Mouse (Mus musculus): ENCODE results near the gene Tbcel. TPM values are rescaled to one million over a fixed set of nuclear protein-coding genes. Genes with fewer than 3 reads are reported as not detected.

The Tbcel gene
- polyA plus RNA-seq, 1 experiment: 9.4 TPM

- no peak overlapping the region for H3K4me3 ChIP-seq (ENCODE audit: insufficient read depth, low read depth, low read length)
- H3K4me1 ChIP-seq (ENCODE audit: control insufficient read depth, insufficient read depth, insufficient read length, low read length): no peaks in the 10 kb centered on the region
- no peak overlapping the region for H3K27ac ChIP-seq (replicated peaks; ENCODE audit: low read depth, low read length)
These were observed 3.0 kb downstream of the Tbcel start for GRCm38 (mm10) chr9:42504559-42504958.

GRCm38 (mm10) chr9:42503709-42504108, 3.9 kb downstream of the Tbcel start:
- H3K4me1 ChIP-seq (ENCODE audit: control insufficient read depth, insufficient read depth, insufficient read length, low read length): no peaks in the 10 kb centered on the region
- H3K27ac ChIP-seq (replicated peaks; ENCODE audit: low read depth, low read length): no peak overlapping the region
- H3K4me3 ChIP-seq (ENCODE audit: insufficient read depth, low read depth, low read length): no peak overlapping the region

GRCm38 (mm10) chr9:42496296-42496695, 11.3 kb downstream of the Tbcel start:
- no peaks in the 10 kb centered on the region for H3K4me1 ChIP-seq (ENCODE audit: control insufficient read depth, insufficient read depth, insufficient read length, low read length)
- no peak overlapping the region for H3K27ac ChIP-seq (replicated peaks; ENCODE audit: low read depth, low read length)
- H3K4me3 ChIP-seq (ENCODE audit: insufficient read depth, low read depth, low read length): no peak overlapping the region

DNA sequence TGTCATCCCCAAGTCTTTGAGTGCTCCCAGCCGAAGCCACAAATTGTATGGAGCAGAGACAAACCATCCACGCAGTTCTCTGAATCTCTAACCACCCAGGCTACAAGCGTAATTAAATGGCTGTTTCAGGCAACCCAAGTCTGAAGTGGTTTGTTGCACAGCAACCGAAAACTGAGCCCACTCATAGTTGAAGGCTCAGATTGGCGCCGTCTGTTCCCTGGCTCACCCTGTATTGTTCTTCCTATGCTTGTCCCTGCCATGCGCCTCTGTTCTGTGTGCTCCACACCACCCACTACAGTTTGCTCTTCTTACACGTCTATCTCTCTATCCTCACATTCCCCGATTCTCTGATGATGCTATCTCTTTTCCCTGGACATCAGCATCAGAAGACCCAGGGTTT, 15.8 kb downstream of the Tbcel start:
- Histone ChIP-seq H3K27ac (replicated peaks; ENCODE audit: low read depth, low read length) (no peak overlapping the region), H3K4me3 (ENCODE audit: insufficient read depth, low read depth, low read length) (no peak overlapping the region), H3K4me1 (ENCODE audit: control insufficient read depth, insufficient read depth, insufficient read length, low read length) (no peaks in the 10 kb centered on the region)

- H3K4me1 ChIP-seq (ENCODE audit: control insufficient read depth, insufficient read depth, insufficient read length, low read length): no peaks in the 10 kb centered on the region
- no peak overlapping the region for H3K4me3 ChIP-seq (ENCODE audit: insufficient read depth, low read depth, low read length)
- H3K27ac ChIP-seq (replicated peaks; ENCODE audit: low read depth, low read length): no peak overlapping the region
These were observed 16.8 kb downstream of the Tbcel start for GRCm38 (mm10) chr9:42490589-42491382.

DNA sequence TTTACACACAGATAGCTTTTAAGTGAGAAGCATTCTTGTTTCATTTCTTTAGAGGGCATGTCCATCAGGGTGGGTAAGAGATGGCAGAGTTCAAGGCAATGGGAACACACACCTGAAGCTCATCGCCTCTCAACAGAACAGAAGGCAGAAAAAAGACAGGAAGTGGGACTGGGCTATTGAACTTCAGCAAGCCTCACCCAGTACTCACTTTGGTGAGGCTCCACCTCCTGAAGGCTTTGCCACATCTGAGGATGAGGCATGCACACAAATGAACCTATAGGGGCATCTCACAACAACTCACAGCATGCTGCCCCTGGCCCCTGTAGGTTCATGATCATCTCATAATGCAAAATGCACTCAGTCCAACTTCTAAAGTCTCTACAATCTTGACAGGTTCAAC, 19.5 kb downstream of the Tbcel start:
- Histone ChIP-seq H3K4me3 (ENCODE audit: insufficient read depth, low read depth, low read length) (no peak overlapping the region), H3K4me1 (ENCODE audit: control insufficient read depth, insufficient read depth, insufficient read length, low read length) (no peaks in the 10 kb centered on the region), H3K27ac (replicated peaks; ENCODE audit: low read depth, low read length) (no peak overlapping the region)

DNA sequence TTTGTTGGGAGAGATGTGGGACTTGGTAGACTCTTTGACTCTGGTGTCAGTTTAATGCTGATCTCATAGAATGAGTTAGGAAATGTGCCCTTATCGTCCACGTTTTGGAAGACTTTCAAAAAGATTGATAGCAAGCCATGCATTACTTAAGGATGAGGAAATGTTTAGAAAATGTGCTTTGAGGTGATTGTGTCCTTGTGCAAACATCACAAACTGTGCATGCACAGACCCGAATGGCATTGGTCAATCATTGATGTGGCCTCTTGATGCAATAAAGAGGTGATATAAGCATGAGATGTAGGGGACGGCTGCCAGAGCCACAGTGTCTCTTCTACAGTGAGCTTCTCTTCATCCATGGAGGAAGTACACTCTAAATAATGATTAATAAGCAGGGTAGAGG, 20.7 kb downstream of the Tbcel start:
- H3K27ac ChIP-seq (replicated peaks; ENCODE audit: low read depth, low read length): no peak overlapping the region

DNA sequence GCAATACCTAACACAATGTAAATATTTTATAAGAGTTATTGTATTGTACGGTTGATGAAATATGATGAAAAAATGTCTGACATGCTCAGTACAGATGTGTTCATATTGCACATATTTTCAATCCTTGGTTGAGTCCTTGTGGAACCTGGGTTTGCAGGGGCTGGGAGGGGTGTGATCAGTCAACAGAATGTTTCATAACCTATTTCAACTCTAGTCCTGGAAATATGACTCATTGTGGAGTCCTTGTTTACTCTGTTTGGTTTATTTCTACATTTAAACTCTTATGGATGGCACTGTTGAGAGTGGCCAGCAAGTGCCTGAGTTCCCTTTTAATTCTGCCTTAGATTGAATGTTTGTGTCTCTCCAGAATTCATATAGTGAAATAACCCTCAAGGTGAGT, 22.9 kb downstream of the Tbcel start:
- no peaks in the 10 kb centered on the region for H3K4me1 ChIP-seq (ENCODE audit: control insufficient read depth, insufficient read depth, insufficient read length, low read length)
- H3K4me3 ChIP-seq (ENCODE audit: insufficient read depth, low read depth, low read length): no peak overlapping the region
- no peak overlapping the region for H3K27ac ChIP-seq (replicated peaks; ENCODE audit: low read depth, low read length)

More for the DNA sequence above, 20.7 kb downstream of the Tbcel start:
- Histone ChIP-seq H3K4me1 (ENCODE audit: control insufficient read depth, insufficient read depth, insufficient read length, low read length) (no peaks in the 10 kb centered on the region), H3K4me3 (ENCODE audit: insufficient read depth, low read depth, low read length) (no peak overlapping the region)

- Histone ChIP-seq H3K4me1 (ENCODE audit: control insufficient read depth, insufficient read depth, insufficient read length, low read length) (no peaks in the 10 kb centered on the region), H3K4me3 (ENCODE audit: insufficient read depth, low read depth, low read length) (no peak overlapping the region), H3K27ac (replicated peaks; ENCODE audit: low read depth, low read length) (no peak overlapping the region)
These were observed 24.7 kb downstream of the Tbcel start for GRCm38 (mm10) chr9:42482944-42483343.

DNA sequence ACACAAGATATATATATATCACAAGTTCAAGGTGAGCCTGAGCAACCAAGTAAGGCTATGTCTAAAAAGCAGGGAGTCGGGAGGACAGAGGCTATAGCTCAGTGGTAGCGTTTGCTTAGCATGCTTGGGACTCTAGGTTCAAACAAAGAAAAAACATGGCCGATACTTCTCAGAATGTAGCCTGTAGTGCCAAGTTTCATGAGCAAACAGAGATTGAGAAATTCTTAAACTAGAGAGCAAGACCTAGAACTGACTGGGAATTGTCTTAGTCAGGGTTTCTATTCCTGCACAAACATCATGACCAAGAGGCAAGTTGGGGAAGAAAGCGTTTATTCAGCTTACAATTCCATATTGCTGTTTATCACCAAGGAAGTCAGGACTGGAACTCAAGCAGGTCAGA, 31.4 kb downstream of the Tbcel start:
- Histone ChIP-seq H3K4me3 (ENCODE audit: insufficient read depth, low read depth, low read length) (no peak overlapping the region), H3K27ac (replicated peaks; ENCODE audit: low read depth, low read length) (no peak overlapping the region), H3K4me1 (ENCODE audit: control insufficient read depth, insufficient read depth, insufficient read length, low read length) (no peaks in the 10 kb centered on the region)

DNA sequence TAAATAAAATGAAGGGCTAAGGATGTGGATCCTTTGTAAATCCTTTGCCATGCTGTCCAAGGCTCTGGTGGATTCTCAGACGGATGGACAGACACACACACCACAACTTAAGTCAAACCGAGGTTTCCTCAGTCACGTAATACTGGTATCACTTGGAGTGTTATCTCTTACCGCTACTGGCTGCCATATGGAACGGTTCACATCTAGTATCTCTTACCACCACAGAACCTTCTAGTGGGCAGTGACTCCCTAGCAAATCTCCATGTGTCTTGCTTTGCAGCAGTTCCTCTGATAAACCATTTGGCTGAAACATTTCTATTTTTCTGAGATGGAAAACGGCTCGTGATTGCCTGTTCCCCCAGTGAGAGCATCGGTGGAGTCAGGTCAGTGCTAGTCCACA, 33.4 kb downstream of the Tbcel start:
- no peak overlapping the region for H3K27ac ChIP-seq (replicated peaks; ENCODE audit: low read depth, low read length)
- peaks cover 4% of the 10 kb centered on the region; the same call in 1 of the 2 replicates for H3K4me1 ChIP-seq (ENCODE audit: control insufficient read depth, insufficient read depth, insufficient read length, low read length)
- H3K4me3 ChIP-seq (ENCODE audit: insufficient read depth, low read depth, low read length): no peak overlapping the region

DNA sequence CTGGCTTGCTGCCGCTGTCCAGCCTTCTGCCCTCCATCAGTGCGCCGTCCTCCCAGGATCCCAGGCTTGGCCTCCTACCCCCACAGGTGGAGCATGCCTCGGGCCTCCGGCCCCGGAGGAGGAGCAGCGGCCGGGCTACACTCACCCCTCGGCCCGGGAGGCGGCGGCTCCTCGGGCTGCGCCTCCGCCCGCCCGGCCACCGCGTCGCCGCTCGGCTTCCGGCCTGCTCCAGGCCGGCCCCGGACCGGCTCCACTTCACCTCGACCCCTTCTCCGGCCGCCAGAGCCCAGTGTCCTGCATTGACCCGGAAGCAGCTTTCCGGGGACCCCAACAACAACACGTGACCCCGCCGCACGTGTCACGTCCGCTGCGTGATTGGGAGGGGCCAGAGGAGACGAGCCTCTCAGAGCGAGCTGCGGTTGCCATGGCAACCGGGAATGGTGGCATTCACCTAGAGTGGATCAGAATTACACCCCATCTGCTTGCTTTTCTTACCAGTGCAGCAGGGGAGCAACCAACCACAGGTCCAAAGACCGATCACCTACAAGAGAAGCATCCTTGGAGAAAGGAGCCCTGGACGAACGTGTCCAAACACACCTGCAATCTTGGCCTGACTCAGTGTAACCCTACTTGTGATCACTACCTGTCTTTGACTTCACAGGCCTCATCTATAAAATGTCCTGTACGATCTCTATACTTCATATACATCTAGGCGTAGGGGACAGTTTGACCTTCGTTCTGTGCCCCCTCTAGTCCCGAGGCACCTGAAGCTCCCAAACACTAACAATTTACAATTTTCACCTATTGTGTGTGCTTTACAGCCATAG, 35.5 kb downstream of the Tbcel start:
- peak overlapping the region; percentile 88 for H3K4me3 ChIP-seq (ENCODE audit: insufficient read depth, low read depth, low read length)
- peak overlapping the region; percentile 36 for H3K27ac ChIP-seq (replicated peaks; ENCODE audit: low read depth, low read length)
- peaks cover 4% of the 10 kb centered on the region; the same call in 1 of the 2 replicates for H3K4me1 ChIP-seq (ENCODE audit: control insufficient read depth, insufficient read depth, insufficient read length, low read length)

DNA sequence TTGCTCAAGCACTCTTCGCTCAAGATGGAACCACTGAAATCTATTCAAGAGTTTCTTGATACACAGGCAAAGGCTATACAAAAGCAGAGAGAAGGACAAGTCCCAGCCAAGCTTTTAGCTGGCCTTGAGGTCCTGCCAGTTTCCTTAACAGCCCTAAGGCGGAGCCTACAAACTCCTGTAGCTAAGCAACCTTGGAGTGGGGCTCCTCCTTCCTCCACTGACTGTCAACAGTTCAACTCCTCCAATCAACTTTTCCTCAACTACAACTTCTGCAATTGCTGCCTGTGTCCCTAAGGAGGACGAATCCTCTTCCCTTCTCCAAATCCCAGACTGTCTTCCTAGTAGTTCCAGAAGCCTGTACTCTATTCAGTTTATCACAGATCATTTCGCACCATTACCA, 36.4 kb downstream of the Tbcel start:
- Histone ChIP-seq H3K4me3 (ENCODE audit: insufficient read depth, low read depth, low read length) (peak overlapping the region; percentile 88), H3K4me1 (ENCODE audit: control insufficient read depth, insufficient read depth, insufficient read length, low read length) (peaks cover 4% of the 10 kb centered on the region; the same call in 1 of the 2 replicates), H3K27ac (replicated peaks; ENCODE audit: low read depth, low read length) (peak overlapping the region; percentile 36; the same call in 1 of the 2 replicates)

- H3K4me1 ChIP-seq (ENCODE audit: control insufficient read depth, insufficient read depth, insufficient read length, low read length): peaks cover 6% of the 10 kb centered on the region
- H3K27ac ChIP-seq (replicated peaks; ENCODE audit: low read depth, low read length): no peak overlapping the region
- no peak overlapping the region for H3K4me3 ChIP-seq (ENCODE audit: insufficient read depth, low read depth, low read length)
These were observed 38.3 kb downstream of the Tbcel start for GRCm38 (mm10) chr9:42469323-42469722.

DNA sequence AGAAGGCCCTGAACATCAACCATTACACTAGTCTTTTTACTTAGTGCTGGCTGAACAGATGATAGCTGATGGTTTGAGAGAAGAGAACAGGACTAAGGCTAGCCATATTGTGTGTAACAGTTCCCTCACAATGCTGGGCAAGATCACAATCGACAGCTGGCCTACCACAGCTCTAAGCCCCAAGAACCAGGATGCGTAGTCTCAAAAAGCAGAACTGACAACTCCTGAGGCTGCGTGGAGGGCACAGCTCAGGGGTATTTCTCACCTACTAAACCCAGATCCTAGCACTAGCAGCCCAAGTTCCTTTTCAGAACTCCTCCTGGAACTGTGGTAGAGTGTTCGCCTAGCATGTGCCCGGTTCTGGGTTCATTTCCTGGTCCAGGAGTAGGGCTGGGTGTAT, 39.2 kb downstream of the Tbcel start:
- Histone ChIP-seq H3K4me3 (ENCODE audit: insufficient read depth, low read depth, low read length) (no peak overlapping the region), H3K4me1 (ENCODE audit: control insufficient read depth, insufficient read depth, insufficient read length, low read length) (peaks cover 6% of the 10 kb centered on the region), H3K27ac (replicated peaks; ENCODE audit: low read depth, low read length) (no peak overlapping the region)
